Mouse (Mus musculus) spleen, adult 2 months (tissue): ENCODE results near the gene Txlnb.

Source experiments
- CTCF ChIP-seq: fragments of 200-500 bp; IDR thresholded peaks from 2 replicates; pipeline ENCODE4 v1.5.1; 2011; ENCODE audit warnings: mild to moderate bottlenecking, inconsistent platforms; ENCODE audit not compliant: insufficient read depth, insufficient read length, insufficient replicate concordance; ENCODE audit errors: extremely low read depth
- POLR2A ChIP-seq: fragments of 200-500 bp; IDR thresholded peaks from 2 replicates; pipeline ENCODE4 v1.6.1; 2011; ENCODE audit warnings: low read depth, low read length, inconsistent platforms

GRCm38 (mm10) chr10:17827391-17827790 lies 31.4 kb downstream of the Txlnb start:
- no peak for TF ChIP-seq CTCF
- no peak for TF ChIP-seq POLR2A
